Mouse (Mus musculus): ENCODE measurements at regions not wholly inside any gene's neighbourhood (a gene's known extent, or its start where the extent isn't known, plus 50 kb on each side); places are given as distances from the start of the nearest gene placed in this dataset.

DNA sequence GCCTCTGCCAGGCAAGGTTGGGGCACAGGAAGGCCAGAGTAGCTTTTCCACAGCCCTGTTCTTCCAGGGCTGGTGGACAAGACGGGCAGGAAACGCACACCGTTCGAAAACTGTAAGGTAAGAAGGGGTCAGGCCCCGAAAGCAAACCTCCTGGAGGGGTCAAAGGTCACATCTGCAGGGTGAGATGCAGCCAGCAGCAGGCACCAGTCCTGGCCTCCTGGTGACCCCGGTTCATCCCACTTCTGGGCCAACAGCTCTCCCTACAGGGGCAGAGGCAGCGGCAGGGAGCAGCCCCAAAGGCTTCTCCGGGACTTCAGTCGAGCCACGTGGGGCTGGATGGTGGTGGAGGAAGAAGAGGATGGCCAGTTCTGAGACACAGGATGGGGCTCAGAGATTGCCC is 98.3 kb downstream of the Rplp1 start:
- Histone ChIP-seq H3K36me3 (no peaks in the 10 kb centered on the region), H3K4me3 (replicated peaks) (no peak overlapping the region), H3K9me3 (no peaks in the 10 kb centered on the region), H3K4me2 (replicated peaks) (no peak overlapping the region), H3K27ac (no peak overlapping the region), H3K9ac (replicated peaks) (no peak overlapping the region), H3K4me1 (replicated peaks) (no peaks in the 10 kb centered on the region), H3K27me3 (0 out of 2 replicates have a peak, but pooled peaks cover 2% of the 10 kb centered on the region)
- 51% methylated on average over 10 of the region's 10 CpGs for WGBS
- ATAC-seq = no peak

DNA sequence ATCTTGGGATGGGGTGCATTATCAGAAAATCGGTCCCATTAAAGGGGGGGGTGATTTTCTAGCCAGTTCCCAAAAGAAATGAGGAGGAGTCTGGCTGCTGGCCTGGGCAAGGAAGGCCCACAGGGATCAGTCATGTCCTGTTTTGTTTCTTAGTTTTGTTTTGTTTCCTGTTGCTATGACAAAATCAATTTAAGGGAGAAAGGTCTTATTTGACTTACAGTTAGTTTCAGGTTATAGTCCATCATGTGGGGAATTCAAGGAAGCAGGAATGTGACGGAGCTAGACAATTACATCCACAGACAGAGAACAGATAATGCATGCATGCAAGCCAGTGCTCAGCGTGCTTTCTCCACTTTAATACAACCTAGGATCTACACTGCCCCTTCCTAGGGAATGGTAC is 101.1 kb downstream of the Rplp1 start:
- Histone ChIP-seq H3K9ac (replicated peaks) (no peak overlapping the region), H3K4me3 (replicated peaks) (no peak overlapping the region), H3K27ac (no peak overlapping the region), H3K36me3 (no peaks in the 10 kb centered on the region), H3K4me2 (replicated peaks) (no peak overlapping the region), H3K4me1 (replicated peaks) (no peaks in the 10 kb centered on the region), H3K9me3 (no peaks in the 10 kb centered on the region), H3K27me3 (0 out of 2 replicates have a peak, but pooled peaks cover 2% of the 10 kb centered on the region)
- no peak for ATAC-seq
- WGBS = 81% methylated on average over 3 of the region's 3 CpGs

DNA sequence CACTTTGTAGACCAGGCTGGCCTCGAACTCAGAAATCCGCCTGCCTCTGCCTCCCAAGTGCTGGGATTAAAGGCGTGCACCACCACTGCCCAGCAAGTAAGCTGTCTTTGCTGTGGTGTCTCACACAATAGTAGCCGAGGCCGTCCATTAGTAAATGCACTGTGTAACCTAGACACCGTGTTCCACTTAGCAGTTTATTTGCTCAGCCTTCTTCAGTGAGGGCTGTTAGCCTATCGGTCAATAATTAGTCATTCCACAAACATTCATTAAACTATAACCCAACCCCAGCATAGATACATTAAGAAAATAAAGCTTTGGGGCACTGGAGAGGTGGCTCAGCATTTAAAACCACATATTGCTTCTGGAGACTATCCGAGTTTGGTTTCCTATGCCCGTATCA is 102.0 kb downstream of the Rplp1 start:
- H3K4me1 ChIP-seq (replicated peaks) = no peaks in the 10 kb centered on the region
- no peak overlapping the region for H3K9ac ChIP-seq (replicated peaks)
- H3K27me3 ChIP-seq = no peaks in the 10 kb centered on the region
- no peak overlapping the region for H3K27ac ChIP-seq
- no peak overlapping the region for H3K4me3 ChIP-seq (replicated peaks)
- no peaks in the 10 kb centered on the region for H3K9me3 ChIP-seq
- no peaks in the 10 kb centered on the region for H3K36me3 ChIP-seq
- WGBS = 88% methylated on average over 9 of the region's 9 CpGs
- no peak overlapping the region for H3K4me2 ChIP-seq (replicated peaks)
- no peak for ATAC-seq

GRCm38 (mm10) chr9:61810456-61810855 is 103.9 kb downstream of the Rplp1 start:
- H3K4me3 ChIP-seq (replicated peaks) = no peak overlapping the region
- 99% methylated on average over 4 of the region's 4 CpGs for WGBS
- no peaks in the 10 kb centered on the region for H3K27me3 ChIP-seq
- H3K9ac ChIP-seq (replicated peaks) = no peak overlapping the region
- H3K9me3 ChIP-seq = no peaks in the 10 kb centered on the region
- H3K36me3 ChIP-seq = no peaks in the 10 kb centered on the region
- no peak for ATAC-seq
- H3K4me1 ChIP-seq (replicated peaks) = no peaks in the 10 kb centered on the region
- no peak overlapping the region for H3K27ac ChIP-seq
- H3K4me2 ChIP-seq (replicated peaks) = no peak overlapping the region

DNA sequence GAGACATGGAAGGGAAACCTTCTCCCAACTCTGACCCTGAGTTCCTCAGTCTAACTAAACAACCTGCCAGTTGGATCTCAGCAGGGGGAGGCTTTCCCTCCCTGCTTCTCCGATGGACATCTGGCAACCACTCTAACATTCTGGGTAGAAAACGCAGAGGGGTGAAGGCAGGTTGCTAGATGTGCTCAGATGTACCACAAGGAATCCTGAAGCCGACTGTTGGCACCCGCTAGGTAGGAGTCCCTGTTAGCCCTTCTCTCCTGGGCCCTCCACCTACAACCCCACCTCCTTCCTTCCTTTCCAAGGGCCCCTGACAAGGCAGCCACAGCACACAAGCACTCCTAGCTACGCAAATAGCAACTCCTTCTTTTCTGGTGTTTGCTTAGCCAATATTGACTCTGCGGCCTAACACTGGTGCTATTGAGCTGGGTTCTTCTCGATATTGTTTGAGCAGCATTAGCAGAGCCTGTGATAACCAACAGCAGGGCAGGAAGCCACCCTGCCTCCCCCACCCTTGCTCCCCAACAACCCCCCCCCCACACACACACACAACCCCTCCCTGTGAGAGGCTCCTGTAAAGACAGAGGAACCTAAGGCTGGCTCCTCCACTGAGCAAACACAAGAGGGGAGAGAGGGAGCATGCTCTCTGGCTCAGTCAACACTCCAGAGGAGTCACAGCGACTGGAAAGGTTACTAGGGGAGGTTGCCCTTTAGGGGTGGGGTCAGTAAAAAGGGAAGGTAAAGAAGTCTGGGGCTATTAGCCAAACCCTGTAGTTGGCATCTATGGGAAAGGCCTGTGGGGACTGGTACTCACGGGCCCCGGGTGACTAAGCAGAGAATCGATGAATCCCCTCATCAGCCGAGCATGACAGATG is 105.8 kb downstream of the Rplp1 start:
- 80% methylated on average over 12 of the region's 12 CpGs for WGBS
- Histone ChIP-seq H3K27me3 (no peaks in the 10 kb centered on the region), H3K36me3 (no peaks in the 10 kb centered on the region), H3K27ac (no peak overlapping the region), H3K9me3 (no peaks in the 10 kb centered on the region), H3K4me1 (replicated peaks) (peaks cover 9% of the 10 kb centered on the region), H3K4me2 (replicated peaks) (no peak overlapping the region), H3K4me3 (replicated peaks) (no peak overlapping the region), H3K9ac (replicated peaks) (no peak overlapping the region)
- peak; percentile 70 for ATAC-seq

DNA sequence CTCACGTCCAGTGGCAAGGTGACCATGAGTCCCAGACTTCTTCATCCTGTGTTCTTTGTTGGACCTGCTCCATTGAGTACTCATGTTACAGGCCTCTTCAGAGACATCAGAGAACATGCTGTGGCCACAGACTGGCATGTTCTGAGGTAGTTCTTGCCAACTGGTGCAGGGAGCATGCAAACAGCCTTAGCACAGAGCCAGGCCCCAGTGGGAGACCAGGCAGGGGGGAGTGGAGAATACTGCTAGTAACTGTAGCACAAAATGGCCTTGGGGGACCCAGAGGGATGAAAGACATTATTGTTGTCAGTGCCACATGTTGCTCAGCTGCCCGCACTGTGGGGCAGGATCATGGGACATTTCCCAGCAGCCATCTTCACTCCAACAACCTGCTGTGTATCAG is 108.4 kb downstream of the Rplp1 start:
- Histone ChIP-seq H3K9ac (replicated peaks) (no peak overlapping the region), H3K27me3 (no peaks in the 10 kb centered on the region), H3K27ac (no peak overlapping the region), H3K4me3 (replicated peaks) (no peak overlapping the region), H3K9me3 (no peaks in the 10 kb centered on the region), H3K4me1 (replicated peaks) (peaks cover 16% of the 10 kb centered on the region), H3K36me3 (no peaks in the 10 kb centered on the region), H3K4me2 (replicated peaks) (no peak overlapping the region)
- WGBS = 80% methylated on average over 2 of the region's 2 CpGs
- ATAC-seq = no peak

- Histone ChIP-seq H3K4me3 (replicated peaks) (no peak overlapping the region), H3K4me1 (replicated peaks) (peaks cover 16% of the 10 kb centered on the region), H3K27me3 (0 out of 2 replicates have a peak, but pooled peaks cover 3% of the 10 kb centered on the region), H3K27ac (no peak overlapping the region), H3K9me3 (no peaks in the 10 kb centered on the region), H3K9ac (replicated peaks) (no peak overlapping the region), H3K36me3 (no peaks in the 10 kb centered on the region), H3K4me2 (replicated peaks) (no peak overlapping the region)
- ATAC-seq = no peak
- WGBS = 44% methylated on average over 3 of the region's 3 CpGs
These were observed 110.8 kb downstream of the Rplp1 start for GRCm38 (mm10) chr9:61803555-61803954.

DNA sequence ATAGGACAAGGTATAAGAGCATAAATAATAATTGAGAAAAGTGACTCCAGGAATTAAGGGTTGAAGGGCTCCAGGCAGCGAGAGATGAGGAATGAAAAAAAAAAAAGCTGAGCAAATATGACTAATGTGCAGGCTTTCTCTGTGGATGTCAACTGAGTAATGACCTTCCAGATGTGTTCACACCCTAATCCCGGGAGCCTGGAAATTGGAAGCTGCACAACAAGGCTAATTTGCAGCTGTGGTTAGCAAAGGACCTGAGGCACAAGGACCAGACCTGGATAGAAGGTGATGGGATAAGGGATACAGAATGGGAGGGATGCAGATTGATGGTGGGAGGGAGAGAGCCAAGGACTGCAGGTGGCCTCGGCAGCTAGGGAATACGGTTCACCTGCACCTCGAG is 111.6 kb downstream of the Rplp1 start:
- Histone ChIP-seq H3K9me3 (no peaks in the 10 kb centered on the region), H3K4me2 (replicated peaks) (no peak overlapping the region), H3K36me3 (no peaks in the 10 kb centered on the region), H3K27ac (no peak overlapping the region), H3K4me3 (replicated peaks) (no peak overlapping the region), H3K27me3 (0 out of 2 replicates have a peak, but pooled peaks cover 3% of the 10 kb centered on the region), H3K4me1 (replicated peaks) (peaks cover 16% of the 10 kb centered on the region), H3K9ac (replicated peaks) (no peak overlapping the region)
- 80% methylated on average over 5 of the region's 5 CpGs for WGBS
- ATAC-seq = no peak

DNA sequence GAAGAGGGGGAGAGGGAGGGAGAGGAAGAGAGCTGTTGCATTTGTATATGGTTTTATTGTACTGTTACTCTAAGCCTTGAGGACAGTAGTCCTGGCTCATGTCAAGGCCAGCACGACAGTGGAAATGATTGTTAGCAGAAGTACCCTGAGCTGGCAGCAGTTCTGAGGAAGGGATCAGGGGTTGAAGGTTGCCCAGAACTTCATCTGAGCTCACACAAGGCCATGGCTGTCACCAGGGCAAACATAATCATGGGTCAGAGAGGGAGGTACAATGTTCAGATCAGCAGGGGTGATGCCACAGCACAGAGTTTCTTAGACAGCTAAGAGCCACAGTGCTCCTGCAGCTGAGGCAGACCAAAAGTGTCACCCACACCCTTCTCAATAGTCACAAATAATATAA is 114.8 kb downstream of the Rplp1 start:
- Histone ChIP-seq H3K36me3 (no peaks in the 10 kb centered on the region), H3K27ac (no peak overlapping the region), H3K4me3 (replicated peaks) (no peak overlapping the region), H3K9ac (replicated peaks) (no peak overlapping the region), H3K4me1 (replicated peaks) (peaks cover 16% of the 10 kb centered on the region), H3K27me3 (0 out of 2 replicates have a peak, but pooled peaks cover 3% of the 10 kb centered on the region), H3K4me2 (replicated peaks) (no peak overlapping the region), H3K9me3 (no peaks in the 10 kb centered on the region)
- ATAC-seq = no peak
- WGBS = 80% methylated on average over 1 of the region's 1 CpGs

GRCm38 (mm10) chr9:61795910-61796309 is 118.4 kb downstream of the Rplp1 start:
- no peak for ATAC-seq
- H3K4me2 ChIP-seq (replicated peaks) = no peak overlapping the region
- H3K9me3 ChIP-seq = no peaks in the 10 kb centered on the region
- no peaks in the 10 kb centered on the region for H3K36me3 ChIP-seq
- H3K27ac ChIP-seq = no peak overlapping the region
- no peaks in the 10 kb centered on the region for H3K4me1 ChIP-seq (replicated peaks)
- H3K9ac ChIP-seq (replicated peaks) = no peak overlapping the region
- H3K4me3 ChIP-seq (replicated peaks) = no peak overlapping the region
- 70% methylated on average over 5 of the region's 5 CpGs for WGBS
- 0 out of 2 replicates have a peak, but pooled peaks cover 3% of the 10 kb centered on the region for H3K27me3 ChIP-seq

DNA sequence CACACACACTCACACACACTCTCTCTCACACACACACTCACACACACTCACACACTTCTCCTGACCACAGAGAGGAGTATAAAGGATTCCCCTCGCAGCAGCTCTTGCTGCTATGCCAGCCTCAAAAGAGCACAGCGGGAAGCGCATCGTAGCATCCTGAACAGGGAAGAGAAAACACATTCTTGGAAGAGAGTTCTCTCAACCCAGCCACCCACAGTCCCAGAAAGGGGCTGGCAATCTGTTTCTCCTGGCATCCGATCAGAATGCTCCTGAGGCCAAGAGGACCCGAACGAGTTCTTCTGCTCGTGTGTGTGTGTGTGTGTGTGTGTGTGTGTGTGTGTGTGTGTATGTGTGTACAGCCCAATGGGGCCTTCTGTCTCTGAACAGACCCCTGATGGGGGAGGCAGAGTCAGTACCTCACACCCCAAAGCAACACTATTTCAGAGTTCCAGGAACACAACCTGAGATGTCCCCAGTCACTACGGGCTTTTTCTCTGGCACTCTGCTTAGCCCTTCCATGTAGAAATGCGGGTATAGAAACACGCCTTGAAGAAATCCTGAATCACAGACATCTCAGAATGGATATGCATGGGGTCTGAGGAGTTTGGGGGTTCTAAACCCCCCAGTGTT is 122.8 kb downstream of the Rplp1 start:
- Histone ChIP-seq H3K4me1 (replicated peaks) (no peaks in the 10 kb centered on the region), H3K27ac (no peak overlapping the region), H3K9me3 (no peaks in the 10 kb centered on the region), H3K27me3 (no peaks in the 10 kb centered on the region), H3K4me3 (replicated peaks) (no peak overlapping the region), H3K4me2 (replicated peaks) (no peak overlapping the region), H3K9ac (replicated peaks) (no peak overlapping the region), H3K36me3 (no peaks in the 10 kb centered on the region)
- no peak for ATAC-seq
- WGBS = 67% methylated on average over 11 of the region's 11 CpGs

GRCm38 (mm10) chr9:61790849-61791248 is 123.5 kb downstream of the Rplp1 start:
- ATAC-seq = no peak
- Histone ChIP-seq H3K27me3 (no peaks in the 10 kb centered on the region), H3K9ac (replicated peaks) (no peak overlapping the region), H3K27ac (no peak overlapping the region), H3K4me1 (replicated peaks) (no peaks in the 10 kb centered on the region), H3K4me2 (replicated peaks) (no peak overlapping the region), H3K4me3 (replicated peaks) (no peak overlapping the region), H3K36me3 (no peaks in the 10 kb centered on the region), H3K9me3 (no peaks in the 10 kb centered on the region)
- WGBS = 78% methylated on average over 2 of the region's 2 CpGs
